Mouse (Mus musculus) cerebellum, adult 2 months (tissue): ENCODE measurements around the gene Vars.
"Not testable (repeated sequence)": the region's sequence is repeated elsewhere in the genome, so short reads cannot be mapped to it uniquely, and the experiment has no call there.

ENCODE experiments used
- CTCF ChIP-seq: fragments of 200-500 bp; IDR thresholded peaks from 2 replicates; pipeline ENCODE4 v1.5.1; 2011; ENCODE audit warnings: low read depth, mild to moderate bottlenecking, control low read depth, low read length, moderate library complexity, borderline replicate concordance; ENCODE audit not compliant: insufficient read depth
- POLR2A ChIP-seq: fragments of 200-500 bp; IDR thresholded peaks from 2 replicates; pipeline ENCODE4 v1.6.1; 2011; ENCODE audit warnings: low read length, control low read depth, borderline replicate concordance; ENCODE audit not compliant: insufficient read depth

- not testable (repeated sequence) for TF ChIP-seq POLR2A, CTCF
These were observed 43.5 kb upstream of the Vars start for GRCm38 (mm10) chr17:34957291-34957690.
